Mouse (Mus musculus) G1E (cell line): ENCODE data around the gene Gfod2. TPM values are rescaled to one million over a fixed set of nuclear protein-coding genes. Genes with fewer than 3 reads are reported as not detected.

Source experiments
- ATAC-seq: 2 replicates; pipeline ENCODE4 v1.8.0; 2016; ENCODE audit warnings: mild to moderate bottlenecking; ENCODE audit not compliant: insufficient number of reproducible peaks, poor library complexity, low FRiP score, severe bottlenecking; ENCODE audit errors: extremely low read depth
- DNase-seq: peaks from one replicate; pipeline ENCODE4 v3.0.0; 2012; ENCODE audit warnings: low spot score
- H3K27me3 ChIP-seq: 2 replicates; pipeline ENCODE4 v1.6.1; 2012; ENCODE audit warnings: mild to moderate bottlenecking, low read length, inconsistent platforms; ENCODE audit not compliant: insufficient read depth
- H3K36me3 ChIP-seq: replicated peaks from 2 replicates; pipeline ENCODE3; 2012; ENCODE audit warnings: mild to moderate bottlenecking, inconsistent platforms
- H3K4me1 ChIP-seq: 2 replicates; pipeline ENCODE4 v1.6.1; 2012; ENCODE audit warnings: low read depth, low read length, inconsistent platforms, mixed read lengths; ENCODE audit not compliant: insufficient read depth
- H3K4me3 ChIP-seq: 2 replicates; pipeline ENCODE4 v1.5.1; 2012; ENCODE audit warnings: low read depth, mild to moderate bottlenecking, inconsistent platforms, low read length, moderate library complexity, mixed read lengths
- H3K9me3 ChIP-seq: replicated peaks from 2 replicates; pipeline ENCODE4 v1.6.1; 2012; ENCODE audit warnings: inconsistent platforms
- CTCF ChIP-seq: IDR thresholded peaks from 2 replicates; pipeline ENCODE4 v1.5.1; 2012; ENCODE audit warnings: low read depth, low read length, inconsistent platforms, mixed read lengths
- GATA1 ChIP-seq: IDR thresholded peaks from 2 replicates; pipeline ENCODE4 v1.6.1; 2012; ENCODE audit warnings: borderline replicate concordance, low read length, inconsistent platforms, mixed read lengths
- GATA2 ChIP-seq: IDR thresholded peaks from 2 replicates; pipeline ENCODE4 v1.6.1; 2012; ENCODE audit warnings: low read depth, low read length, inconsistent platforms, borderline replicate concordance
- POLR2AphosphoS5 ChIP-seq: IDR thresholded peaks from 2 replicates; pipeline ENCODE4 v1.6.1; 2012; ENCODE audit warnings: low read depth, low read length, inconsistent platforms; ENCODE audit not compliant: insufficient replicate concordance
- TAL1 ChIP-seq: conservative IDR thresholded peaks from 2 replicates; pipeline ENCODE4 v1.6.1; 2012; ENCODE audit warnings: low read depth, low read length, inconsistent platforms, mixed read lengths
- polyA plus RNA-seq: library from polyadenylated mRNA; stranded (reverse); fragments of >175 nt; gene quantifications from 2 replicates; pipeline ENCODE4 v1.2.3, GENCODE M21; 2012
- total RNA-seq, 2 experiments: library from RNA; stranded (forward) in 1 of 2; stranded (reverse) in 1 of 2; fragments of 200-1000 nt in 1 of 2; fragments of >200 nt in 1 of 2; fragmentation: Nextera tagmentation in 1 of 2; gene quantifications; 2 replicates each; pipeline ENCODE4 v1.2.3; 2014 to 2017

The Gfod2 gene
- total and polyA plus RNA-seq, 3 experiments: 2.6 to 4.9 (median 4.4) TPM

GRCm38 (mm10) chr8:105685796-105686308, 72.6 kb downstream of the Gfod2 start, which contains the start of gene Carmil2:
TSS of gene Carmil2 (plus strand) at chr8:105686274.
- peaks cover 7% of the 10 kb centered on the region for H3K4me1 ChIP-seq
- DNase-seq (peak; percentile 44), ATAC-seq (no peak)
- peaks cover 19% of the 10 kb centered on the region; the same call in 1 of the 2 replicates for H3K27me3 ChIP-seq
- H3K9me3 ChIP-seq: no peaks in the 10 kb centered on the region
- H3K4me3 ChIP-seq: no peak within 1 kb of the TSS
- peaks cover 54% of the 10 kb centered on the region for H3K36me3 ChIP-seq
- TF ChIP-seq POLR2AphosphoS5: no peak
- no peak for TF ChIP-seq TAL1
- no peak for TF ChIP-seq GATA2
- TF ChIP-seq CTCF: peak; percentile 75
- no peak for TF ChIP-seq GATA1

- Histone ChIP-seq H3K4me1 (peaks cover 7% of the 10 kb centered on the region), H3K27me3 (peaks cover 14% of the 10 kb centered on the region; the same call in 1 of the 2 replicates), H3K4me3 (no peak overlapping the region), H3K36me3 (peaks cover 59% of the 10 kb centered on the region), H3K9me3 (no peaks in the 10 kb centered on the region)
- ATAC-seq (no peak), DNase-seq (no peak)
- TF ChIP-seq POLR2AphosphoS5: no peak
- TF ChIP-seq GATA1: no peak
- no peak for TF ChIP-seq CTCF
- no peak for TF ChIP-seq TAL1
- no peak for TF ChIP-seq GATA2
Measured at GRCm38 (mm10) chr8:105685325-105685724, 73.1 kb downstream of the Gfod2 start.

GRCm38 (mm10) chr8:105677891-105678290, 80.6 kb downstream of the Gfod2 start:
- ATAC-seq: no peak
- no peaks in the 10 kb centered on the region for H3K9me3 ChIP-seq
- H3K4me3 ChIP-seq: no peak overlapping the region
- H3K27me3 ChIP-seq: no peaks in the 10 kb centered on the region
- peaks cover 92% of the 10 kb centered on the region for H3K36me3 ChIP-seq
- TF ChIP-seq POLR2AphosphoS5 (no peak), GATA2 (no peak)
- DNase-seq: no peak
- no peaks in the 10 kb centered on the region for H3K4me1 ChIP-seq

Other genes with a start within 250 kb of the Gfod2 start
Only the 20 nearest of the 25 such genes appear.
- 151 and 178 TPM in 2 replicates for gene Atp6v0d1, start 192.6 kb downstream of the Gfod2 start, total RNA-seq (2014; fragmentation: Nextera tagmentation)
- gene Atp6v0d1, start 192.6 kb downstream of the Gfod2 start, total RNA-seq (2017): 110 and 118 TPM in 2 replicates
- gene Atp6v0d1, start 192.6 kb downstream of the Gfod2 start, polyA plus RNA-seq: 30.0 and 37.0 TPM in 2 replicates
- gene Ripor1, start 153.4 kb downstream of the Gfod2 start, total RNA-seq (2014; fragmentation: Nextera tagmentation): 179 and 221 TPM in 2 replicates
- gene Ripor1, start 153.4 kb downstream of the Gfod2 start, total RNA-seq (2017): 8.0 and 11.0 TPM in 2 replicates
- gene Ripor1, start 153.4 kb downstream of the Gfod2 start, polyA plus RNA-seq: 141 and 150 TPM in 2 replicates
- 97.8 and 133 TPM in 2 replicates for gene Ctcf, start 122.1 kb downstream of the Gfod2 start, total RNA-seq (2014; fragmentation: Nextera tagmentation)
- 62.3 and 78.9 TPM in 2 replicates for gene Ctcf, start 122.1 kb downstream of the Gfod2 start, total RNA-seq (2017)
- gene Ctcf, start 122.1 kb downstream of the Gfod2 start, polyA plus RNA-seq: 155 and 190 TPM in 2 replicates
- gene Agrp, start 121.3 kb downstream of the Gfod2 start, total RNA-seq (2014; fragmentation: Nextera tagmentation): not detected in 2 replicates
- gene Agrp, start 121.3 kb downstream of the Gfod2 start, total RNA-seq (2017): not detected in 2 replicates
- gene Agrp, start 121.3 kb downstream of the Gfod2 start, polyA plus RNA-seq: 0.10 TPM in 1 of 2 replicates, not detected in the other
- gene Carmil2, start 72.4 kb downstream of the Gfod2 start, total RNA-seq (2014; fragmentation: Nextera tagmentation): 2.4 TPM in 1 of 2 replicates, not detected in the other
- 0.22 and 0.35 TPM in 2 replicates for gene Carmil2, start 72.4 kb downstream of the Gfod2 start, total RNA-seq (2017)
- 0.59 and 0.89 TPM in 2 replicates for gene Carmil2, start 72.4 kb downstream of the Gfod2 start, polyA plus RNA-seq
- 44.1 and 51.9 TPM in 2 replicates for gene Acd, start 57.6 kb downstream of the Gfod2 start, total RNA-seq (2014; fragmentation: Nextera tagmentation)
- 25.8 and 28.7 TPM in 2 replicates for gene Acd, start 57.6 kb downstream of the Gfod2 start, total RNA-seq (2017)
- 47.8 and 65.6 TPM in 2 replicates for gene Acd, start 57.6 kb downstream of the Gfod2 start, polyA plus RNA-seq
- gene Pard6a, start 57.5 kb downstream of the Gfod2 start, total RNA-seq (2014; fragmentation: Nextera tagmentation): 3.6 and 6.2 TPM in 2 replicates
- 18.5 and 19.6 TPM in 2 replicates for gene Pard6a, start 57.5 kb downstream of the Gfod2 start, total RNA-seq (2017)
- gene Pard6a, start 57.5 kb downstream of the Gfod2 start, polyA plus RNA-seq: 6.2 and 6.6 TPM in 2 replicates
- not detected in 2 replicates for gene 4933405L10Rik, start 51.0 kb downstream of the Gfod2 start, total RNA-seq (2014; fragmentation: Nextera tagmentation)
- gene 4933405L10Rik, start 51.0 kb downstream of the Gfod2 start, total RNA-seq (2017): not detected in 2 replicates
- 0.05 and 0.13 TPM in 2 replicates for gene 4933405L10Rik, start 51.0 kb downstream of the Gfod2 start, polyA plus RNA-seq
- 9.5 and 16.8 TPM in 2 replicates for gene Enkd1, start 50.5 kb downstream of the Gfod2 start, total RNA-seq (2014; fragmentation: Nextera tagmentation)
- 10.5 and 13.6 TPM in 2 replicates for gene Enkd1, start 50.5 kb downstream of the Gfod2 start, total RNA-seq (2017)
- gene Enkd1, start 50.5 kb downstream of the Gfod2 start, polyA plus RNA-seq: 52.5 and 62.1 TPM in 2 replicates
- 35.6 and 114 TPM in 2 replicates for gene Ranbp10, start 68.7 kb upstream of the Gfod2 start, total RNA-seq (2014; fragmentation: Nextera tagmentation)
- 12.5 and 14.3 TPM in 2 replicates for gene Ranbp10, start 68.7 kb upstream of the Gfod2 start, total RNA-seq (2017)
- 22.1 and 29.3 TPM in 2 replicates for gene Ranbp10, start 68.7 kb upstream of the Gfod2 start, polyA plus RNA-seq
- gene Tsnaxip1, start 69.1 kb upstream of the Gfod2 start, total RNA-seq (2014; fragmentation: Nextera tagmentation): not detected in 2 replicates
- gene Tsnaxip1, start 69.1 kb upstream of the Gfod2 start, total RNA-seq (2017): 0.06 and 0.16 TPM in 2 replicates
- not detected in 2 replicates for gene Tsnaxip1, start 69.1 kb upstream of the Gfod2 start, polyA plus RNA-seq
- gene Cenpt, start 94.6 kb upstream of the Gfod2 start, total RNA-seq (2014; fragmentation: Nextera tagmentation): 25.2 and 31.4 TPM in 2 replicates
- 14.4 and 14.6 TPM in 2 replicates for gene Cenpt, start 94.6 kb upstream of the Gfod2 start, total RNA-seq (2017)
- gene Cenpt, start 94.6 kb upstream of the Gfod2 start, polyA plus RNA-seq: 12.7 and 12.9 TPM in 2 replicates
- 18.1 and 22.5 TPM in 2 replicates for gene Thap11, start 96.5 kb upstream of the Gfod2 start, total RNA-seq (2014; fragmentation: Nextera tagmentation)
- gene Thap11, start 96.5 kb upstream of the Gfod2 start, total RNA-seq (2017): 35.8 and 42.5 TPM in 2 replicates
- 31.7 and 34.2 TPM in 2 replicates for gene Thap11, start 96.5 kb upstream of the Gfod2 start, polyA plus RNA-seq
- 378 and 465 TPM in 2 replicates for gene Nutf2, start 101.9 kb upstream of the Gfod2 start, total RNA-seq (2014; fragmentation: Nextera tagmentation)
- 87.1 and 116 TPM in 2 replicates for gene Nutf2, start 101.9 kb upstream of the Gfod2 start, total RNA-seq (2017)
- gene Nutf2, start 101.9 kb upstream of the Gfod2 start, polyA plus RNA-seq: 284 and 322 TPM in 2 replicates
- gene Edc4, start 122.2 kb upstream of the Gfod2 start, total RNA-seq (2014; fragmentation: Nextera tagmentation): 32.7 and 53.4 TPM in 2 replicates
- gene Edc4, start 122.2 kb upstream of the Gfod2 start, total RNA-seq (2017): 39.7 and 43.0 TPM in 2 replicates
- 27.4 and 29.7 TPM in 2 replicates for gene Edc4, start 122.2 kb upstream of the Gfod2 start, polyA plus RNA-seq
- not detected in 2 replicates for gene Nrn1l, start 134.9 kb upstream of the Gfod2 start, total RNA-seq (2014; fragmentation: Nextera tagmentation)
- gene Nrn1l, start 134.9 kb upstream of the Gfod2 start, total RNA-seq (2017): 0.38 TPM in 1 of 2 replicates, not detected in the other
- 1.5 and 1.8 TPM in 2 replicates for gene Nrn1l, start 134.9 kb upstream of the Gfod2 start, polyA plus RNA-seq
- gene Pskh1, start 141.8 kb upstream of the Gfod2 start, total RNA-seq (2014; fragmentation: Nextera tagmentation): 26.1 and 32.1 TPM in 2 replicates
- 21.3 and 22.7 TPM in 2 replicates for gene Pskh1, start 141.8 kb upstream of the Gfod2 start, total RNA-seq (2017)
- gene Pskh1, start 141.8 kb upstream of the Gfod2 start, polyA plus RNA-seq: 13.1 and 19.5 TPM in 2 replicates
- gene Ctrl, start 175.2 kb upstream of the Gfod2 start, total RNA-seq (2014; fragmentation: Nextera tagmentation): not detected in 2 replicates
- gene Ctrl, start 175.2 kb upstream of the Gfod2 start, total RNA-seq (2017): 0.38 and 1.1 TPM in 2 replicates
- gene Ctrl, start 175.2 kb upstream of the Gfod2 start, polyA plus RNA-seq: 0.14 TPM in 1 of 2 replicates, not detected in the other
- 14.4 and 16.3 TPM in 2 replicates for gene Psmb10, start 179.8 kb upstream of the Gfod2 start, total RNA-seq (2014; fragmentation: Nextera tagmentation)
- 15.3 and 19.7 TPM in 2 replicates for gene Psmb10, start 179.8 kb upstream of the Gfod2 start, total RNA-seq (2017)
- 125 and 148 TPM in 2 replicates for gene Psmb10, start 179.8 kb upstream of the Gfod2 start, polyA plus RNA-seq
- gene Lcat, start 184.7 kb upstream of the Gfod2 start, total RNA-seq (2014; fragmentation: Nextera tagmentation): 0.92 TPM in 1 of 2 replicates, not detected in the other
- 0.17 and 0.22 TPM in 2 replicates for gene Lcat, start 184.7 kb upstream of the Gfod2 start, total RNA-seq (2017)
- 0.29 and 0.40 TPM in 2 replicates for gene Lcat, start 184.7 kb upstream of the Gfod2 start, polyA plus RNA-seq